In the genomic region with DNA sequence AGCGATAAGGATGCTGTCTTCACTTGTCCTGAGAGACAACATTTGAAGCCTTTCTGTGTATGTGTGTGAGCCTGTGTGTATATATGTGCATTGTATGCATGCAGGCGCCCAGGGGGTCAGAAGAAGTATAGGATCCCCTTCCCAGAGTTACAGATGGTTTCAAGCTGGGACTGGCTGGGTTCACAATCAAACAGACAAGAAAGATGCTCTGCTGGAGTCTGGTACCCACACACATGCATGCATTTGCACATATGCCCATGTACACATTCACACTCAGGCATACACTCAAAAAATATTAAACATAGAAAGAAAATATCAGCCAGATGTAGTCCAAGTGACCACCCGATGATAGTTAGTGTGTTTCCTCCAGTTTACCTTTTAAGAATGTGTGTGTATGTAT, we compare ENCODE assay signal across 36 mouse cellular contexts. TPM values are rescaled to one million over a fixed set of nuclear protein-coding genes. Genes with fewer than 3 reads are reported as not detected.
"Had no signal": no experiment of that assay in that cellular context is flagged by ENCODE, and none has a peak within 500 bp of the region (broad histone marks: within the 10 kb centered on the region; RNA-seq: fewer than 3 reads in every experiment).

No protein-coding gene starts in this region.

- H3K36me3 ChIP-seq: heart, embryonic 10.5 days; heart, embryonic 12.5 days; heart, embryonic 13.5 days; heart, embryonic 15.5 days; hindbrain, embryonic 10.5 days; hindbrain, embryonic 12.5 days; hindbrain, embryonic 13.5 days; hindbrain, embryonic 15.5 days; intestine, embryonic 15.5 days; kidney, embryonic 15.5 days had no signal

- H3K4me2 ChIP-seq: heart, embryonic 11.5 days; heart, embryonic 12.5 days; heart, embryonic 13.5 days; heart, embryonic 15.5 days; hindbrain, embryonic 12.5 days; hindbrain, embryonic 13.5 days; hindbrain, embryonic 14.5 days; hindbrain, embryonic 15.5 days; intestine, embryonic 15.5 days; kidney, embryonic 15.5 days had no signal

- DNase-seq: heart, postnatal 10 days; heart, postnatal 14 days; heart, postnatal 36 days; heart, postnatal 4 days; kidney, adult 11 months; kidney, adult 18-20 months; kidney, adult 2 months; kidney, adult 8-10 months; kidney, adult 9 months; kidney, postnatal 10 days; kidney, postnatal 14 days; kidney, postnatal 25 days; kidney, postnatal 36 days; kidney, postnatal 4 days; layer of hippocampus, adult 9-11 months; layer of hippocampus, postnatal 36 days had no signal

- H3K9ac ChIP-seq: heart, embryonic 12.5 days; heart, embryonic 13.5 days; heart, embryonic 15.5 days; hindbrain, embryonic 12.5 days; hindbrain, embryonic 13.5 days; hindbrain, embryonic 14.5 days; hindbrain, embryonic 15.5 days; intestine, embryonic 15.5 days; kidney, embryonic 15.5 days had no signal

- H3K27me3 ChIP-seq: intestine, embryonic 15.5 days; kidney, embryonic 15.5 days had no signal

- H3K27ac ChIP-seq: heart, embryonic 10.5 days; heart, embryonic 13.5 days; heart, embryonic 15.5 days; hindbrain, embryonic 10.5 days; hindbrain, embryonic 12.5 days; hindbrain, embryonic 13.5 days; hindbrain, embryonic 14.5 days; hindbrain, postnatal 0 days; intestine, embryonic 15.5 days; kidney, embryonic 15.5 days; kidney, postnatal 0 days had no signal

- ATAC-seq: hindbrain, embryonic 16.5 days; hindbrain, postnatal 0 days; inflammation-experienced regulatory T-cells, adult 6 months; intestine, embryonic 15.5 days; intestine, embryonic 16.5 days; intestine, postnatal 0 days had no signal

- H3K9me3 ChIP-seq: heart, embryonic 10.5 days; heart, embryonic 13.5 days; heart, embryonic 15.5 days; hindbrain, embryonic 10.5 days; hindbrain, embryonic 12.5 days; hindbrain, embryonic 15.5 days; intestine, embryonic 15.5 days; kidney, embryonic 15.5 days had no signal

- H3K4me3 ChIP-seq: heart, embryonic 10.5 days; heart, embryonic 12.5 days; heart, embryonic 13.5 days; heart, embryonic 15.5 days; hindbrain, embryonic 10.5 days; hindbrain, embryonic 12.5 days; hindbrain, embryonic 13.5 days; hindbrain, embryonic 15.5 days; intestine, embryonic 15.5 days; kidney, embryonic 15.5 days; layer of hippocampus, adult 2 months had no signal

RNA-seq across cellular contexts. Expression of gene Bdkrb2, which starts 20.5 kb away (rescaled TPM):
- total RNA-seq: hematopoietic stem cell, adult 5-6 weeks had no signal
- polyA plus RNA-seq: inflammation-experienced regulatory T-cells, adult 6 months had no signal
